Mouse (Mus musculus): ENCODE measurements around the gene Rcor3.

Rcor3 gene

DNA sequence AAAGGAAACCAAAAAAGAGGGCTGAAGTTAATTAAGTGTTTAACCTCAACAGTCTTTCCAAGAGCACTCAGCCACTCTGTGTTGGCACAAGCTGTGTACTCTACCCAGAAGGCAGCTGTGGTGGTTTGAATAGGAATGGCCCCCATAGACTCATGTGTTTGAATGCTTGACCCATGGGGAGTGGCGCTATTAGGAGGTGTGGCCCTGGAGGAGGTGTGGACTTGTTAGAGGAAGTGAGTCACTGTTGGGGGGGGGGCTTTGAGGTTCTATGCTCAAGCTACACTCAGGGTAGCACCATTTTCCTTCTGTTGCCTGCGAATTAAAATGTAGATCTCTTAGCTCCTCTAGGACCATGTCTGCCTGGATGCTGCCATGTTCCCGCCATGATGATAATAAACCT lies 70.9 kb downstream of the Rcor3 start:
- DNase-seq: no peak

DNA sequence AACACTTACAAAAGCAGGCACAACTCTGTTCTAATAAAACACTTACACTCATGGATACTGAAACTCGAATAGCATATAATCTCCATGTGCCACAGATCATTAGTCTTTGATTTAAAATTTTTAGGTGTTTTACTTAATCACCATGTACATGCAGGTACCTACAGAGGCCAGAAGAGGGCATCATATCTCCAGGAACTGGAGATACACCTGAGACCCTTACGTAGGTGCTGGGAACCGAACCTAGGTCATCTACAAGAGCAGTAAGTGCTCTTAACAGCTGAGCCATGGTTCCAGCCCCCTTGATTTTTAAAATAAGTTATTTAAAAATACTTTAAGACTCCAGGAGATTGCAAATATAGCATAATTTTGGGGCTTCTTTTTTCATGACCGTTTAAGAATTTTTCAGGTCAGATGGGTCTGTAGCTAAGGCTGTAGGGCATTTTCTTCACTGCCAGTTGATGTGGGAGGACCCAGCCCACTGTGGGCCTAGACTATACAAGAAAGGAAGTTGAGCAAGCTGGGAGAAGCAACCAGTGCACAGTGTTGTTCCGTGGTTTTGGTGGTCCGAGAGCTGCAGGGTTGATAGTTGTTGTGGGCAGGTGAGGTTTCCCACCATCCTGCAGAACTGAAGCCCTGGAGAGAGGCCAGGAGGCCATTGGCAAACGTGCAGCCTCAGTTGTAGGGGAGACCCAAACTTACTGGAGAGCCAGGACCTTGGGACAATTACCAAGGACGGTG lies 74.5 kb downstream of the Rcor3 start:
- no peak for DNase-seq

DNA sequence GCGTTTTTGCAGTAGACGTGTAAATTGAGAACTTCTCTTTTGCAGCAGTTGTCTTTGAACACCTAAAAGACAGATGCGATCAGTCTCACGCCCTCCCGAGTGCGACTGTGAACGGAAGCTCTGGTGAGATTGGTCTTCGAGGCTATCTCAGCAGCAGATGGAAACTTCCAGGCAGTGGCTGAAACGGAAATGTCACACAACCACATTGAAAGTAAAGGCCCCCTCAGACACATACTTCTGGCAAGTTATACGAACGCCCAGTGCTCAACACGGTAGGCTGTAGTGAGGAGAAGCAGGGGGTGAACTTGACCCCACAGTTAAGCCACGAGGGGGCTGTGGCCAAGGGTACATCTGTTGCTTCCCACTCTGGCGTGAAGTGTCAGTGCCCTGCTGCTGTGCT lies 75.2 kb downstream of the Rcor3 start:
- no peak for DNase-seq

GRCm38 (mm10) chr1:192061666-192062306 lies 76.1 kb downstream of the Rcor3 start:
- no peak for DNase-seq

DNA sequence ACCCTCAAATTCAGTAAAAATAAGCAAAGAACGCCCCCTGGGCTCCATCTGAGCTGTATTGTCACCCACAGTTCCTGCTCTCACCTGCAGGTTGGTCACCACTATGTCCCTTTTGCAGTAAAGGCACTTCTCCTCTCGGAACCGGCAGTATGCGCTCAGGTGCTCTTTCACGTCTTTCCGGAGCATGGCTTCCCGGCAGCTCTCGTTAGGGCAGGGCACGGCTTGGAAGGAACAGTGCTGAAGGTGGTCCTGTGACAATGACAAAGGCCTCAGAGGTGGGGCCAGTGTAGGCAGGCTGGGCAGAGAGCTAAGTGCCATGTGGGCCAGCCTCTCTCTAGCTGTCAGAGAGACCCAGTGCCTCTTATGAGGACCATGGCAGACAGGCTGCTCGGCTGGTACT lies 79.0 kb downstream of the Rcor3 start:
- DNase-seq: no peak

DNA sequence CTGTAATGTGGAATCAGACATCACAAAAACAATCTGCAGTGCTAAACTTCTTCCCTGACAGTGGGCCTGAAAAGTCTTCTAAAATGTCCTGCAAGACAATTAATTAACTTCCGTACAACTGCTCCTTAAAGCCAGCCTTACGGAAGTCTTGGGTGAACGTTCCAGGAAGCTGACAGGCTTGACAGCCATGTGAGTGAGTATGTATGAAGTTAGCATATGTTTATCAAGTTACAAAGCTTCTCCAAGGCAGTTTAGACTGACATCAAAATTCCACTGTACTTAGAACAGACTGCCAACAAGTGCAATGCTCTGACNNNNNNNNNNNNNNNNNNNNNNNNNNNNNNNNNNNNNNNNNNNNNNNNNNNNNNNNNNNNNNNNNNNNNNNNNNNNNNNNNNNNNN lies 84.1 kb downstream of the Rcor3 start:
- DNase-seq: no peak

- DNase-seq: no peak
Measured at GRCm38 (mm10) chr1:192052986-192053385, 84.9 kb downstream of the Rcor3 start.

DNA sequence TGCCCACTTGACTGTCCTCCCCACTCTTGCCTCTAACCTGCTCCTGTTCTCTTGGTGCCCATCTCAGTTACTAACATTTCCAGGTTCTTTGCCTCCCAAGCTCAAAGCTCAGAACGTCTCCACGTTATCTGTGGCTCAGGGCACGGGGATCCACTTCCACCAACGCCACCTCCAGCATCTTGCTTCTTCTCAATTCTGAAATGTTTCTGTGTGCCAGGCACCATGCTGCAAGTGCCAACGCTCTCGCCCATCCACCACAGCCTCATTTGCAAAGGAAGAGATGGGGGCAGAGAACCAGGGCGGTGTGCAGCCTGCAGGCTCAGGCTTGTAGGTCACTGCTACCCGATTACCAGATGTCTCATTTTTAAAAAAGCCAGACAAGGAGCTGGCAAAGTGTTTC lies 85.4 kb downstream of the Rcor3 start:
- DNase-seq: no peak
